Mouse (Mus musculus): ENCODE results near the gene Cracr2b. TPM values are rescaled to one million over a fixed set of nuclear protein-coding genes. Genes with fewer than 3 reads are reported as not detected.

Cracr2b gene
- polyA plus RNA-seq (2015; fragmentation: Nextera tagmentation; extraction: Ambion mirVana): 5.2 and 5.3 TPM in 2 replicates

DNA sequence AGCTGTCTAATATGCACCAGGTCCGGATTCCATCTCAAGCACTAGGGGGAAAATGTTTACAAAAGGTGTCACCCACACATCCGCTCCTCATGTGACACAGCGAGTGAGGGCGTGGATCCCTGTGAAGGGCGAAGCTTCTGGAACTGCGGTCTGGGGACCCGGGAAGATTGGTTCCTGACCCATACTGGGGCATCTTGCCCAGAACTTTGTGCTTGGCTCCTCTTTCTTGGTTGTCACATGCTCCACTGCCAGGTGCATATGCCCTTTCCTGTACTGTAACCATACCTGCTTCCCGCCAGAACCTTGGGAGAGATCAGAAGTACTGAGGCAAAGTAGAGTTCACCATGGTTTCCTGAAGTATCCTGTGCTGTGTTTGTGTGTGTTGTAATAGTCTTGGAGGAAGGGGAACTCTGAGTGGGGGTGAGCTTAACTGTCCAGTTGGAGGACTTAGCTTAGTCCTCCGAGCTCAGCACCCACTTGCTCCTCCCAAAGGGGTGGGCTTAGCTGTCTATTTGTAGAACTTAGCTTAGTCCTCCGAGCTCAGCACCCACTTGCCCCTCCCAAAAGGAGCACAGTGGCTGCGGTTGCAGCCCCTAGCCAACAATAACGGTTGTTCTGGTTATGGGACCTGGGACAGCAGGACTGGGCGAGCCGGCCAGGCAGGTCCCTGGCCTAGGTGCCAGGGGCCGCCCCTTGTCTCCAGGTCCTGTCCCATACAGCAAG, at the start of gene Cracr2b:
Cracr2b (plus strand) TSS at position 704 of the 723 bp plus-strand sequence.
- no peak for ATAC-seq
- 71% methylated on average over 15 of the region's 15 CpGs for WGBS
- Histone ChIP-seq H3K4me3 (replicated peaks; ENCODE audit: low read length) (peak within 1 kb of the TSS; percentile 36), H3K4me1 (replicated peaks; ENCODE audit: control insufficient read depth, insufficient read depth, low read length) (peaks cover 19% of the 10 kb centered on the region), H3K9ac (replicated peaks; ENCODE audit: low read depth, low read length) (peak within 1 kb of the TSS; percentile 38), H3K27me3 (replicated peaks; ENCODE audit: control insufficient read depth, insufficient read depth, low read length) (peaks cover 49% of the 10 kb centered on the region), H3K9me3 (ENCODE audit: control insufficient read depth, low read length) (no peaks in the 10 kb centered on the region), H3K36me3 (ENCODE audit: control insufficient read depth, insufficient read depth) (no peaks in the 10 kb centered on the region), H3K4me2 (ENCODE audit: low read length) (peak within 1 kb of the TSS; percentile 54), H3K27ac (ENCODE audit: low read length) (no peak within 1 kb of the TSS)

- Histone ChIP-seq H3K4me3 (replicated peaks; ENCODE audit: low read length) (no peak overlapping the region), H3K9ac (replicated peaks; ENCODE audit: low read depth, low read length) (no peak overlapping the region), H3K4me2 (ENCODE audit: low read length) (no peak overlapping the region), H3K27ac (ENCODE audit: low read length) (no peak overlapping the region), H3K9me3 (ENCODE audit: control insufficient read depth, low read length) (no peaks in the 10 kb centered on the region), H3K4me1 (replicated peaks; ENCODE audit: control insufficient read depth, insufficient read depth, low read length) (peaks cover 12% of the 10 kb centered on the region), H3K36me3 (ENCODE audit: control insufficient read depth, insufficient read depth) (no peaks in the 10 kb centered on the region; the same call in none of the 2 replicates), H3K27me3 (replicated peaks; ENCODE audit: control insufficient read depth, insufficient read depth, low read length) (no peaks in the 10 kb centered on the region)
- WGBS: 100% methylated on average over 1 of the region's 1 CpGs
- ATAC-seq: no peak
Observed at GRCm38 (mm10) chr7:141411667-141412066, 49.2 kb upstream of the Cracr2b start.

DNA sequence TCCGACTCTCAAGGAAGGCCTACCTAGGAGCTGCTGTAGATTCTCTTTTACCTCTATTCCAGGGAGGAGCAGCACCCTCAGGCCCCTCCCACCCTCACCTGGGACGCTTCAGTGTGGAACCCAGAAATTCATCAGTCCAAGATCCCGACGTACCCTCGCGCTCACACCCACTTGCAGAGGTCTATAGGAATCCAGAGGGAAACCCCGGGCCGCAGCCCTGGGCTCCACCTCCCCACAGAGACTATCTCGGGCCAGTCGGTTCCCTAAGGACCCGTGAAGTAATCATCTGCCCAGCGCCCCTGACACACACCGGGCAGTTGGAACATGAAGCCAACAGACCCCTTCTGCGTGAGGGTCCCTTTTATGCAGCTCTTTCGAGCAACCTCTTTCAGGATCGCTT, 47.6 kb upstream of the Cracr2b start:
- H3K9me3 ChIP-seq (ENCODE audit: control insufficient read depth, low read length): no peaks in the 10 kb centered on the region
- H3K27me3 ChIP-seq (replicated peaks; ENCODE audit: control insufficient read depth, insufficient read depth, low read length): no peaks in the 10 kb centered on the region
- ATAC-seq: no peak; the same call in 1 of the 2 replicates
- no peaks in the 10 kb centered on the region; the same call in 1 of the 2 replicates for H3K36me3 ChIP-seq (ENCODE audit: control insufficient read depth, insufficient read depth)
- H3K27ac ChIP-seq (ENCODE audit: low read length): peak overlapping the region; percentile 76
- peak overlapping the region; percentile 62 for H3K4me2 ChIP-seq (ENCODE audit: low read length)
- H3K4me3 ChIP-seq (replicated peaks; ENCODE audit: low read length): peak overlapping the region; percentile 88
- H3K9ac ChIP-seq (replicated peaks; ENCODE audit: low read depth, low read length): peak overlapping the region; percentile 92
- H3K4me1 ChIP-seq (replicated peaks; ENCODE audit: control insufficient read depth, insufficient read depth, low read length): peaks cover 12% of the 10 kb centered on the region
- WGBS: 1% methylated on average over 16 of the region's 16 CpGs

- no peaks in the 10 kb centered on the region for H3K27me3 ChIP-seq (replicated peaks; ENCODE audit: control insufficient read depth, insufficient read depth, low read length)
- H3K9ac ChIP-seq (replicated peaks; ENCODE audit: low read depth, low read length): peak within 1 kb of the TSS; percentile 92
- no peaks in the 10 kb centered on the region; the same call in 1 of the 2 replicates for H3K36me3 ChIP-seq (ENCODE audit: control insufficient read depth, insufficient read depth)
- peak within 1 kb of the TSS; percentile 77 for H3K4me2 ChIP-seq (ENCODE audit: low read length)
- no peaks in the 10 kb centered on the region for H3K9me3 ChIP-seq (ENCODE audit: control insufficient read depth, low read length)
- H3K27ac ChIP-seq (ENCODE audit: low read length): peak within 1 kb of the TSS; percentile 76
- peak; percentile 83 for ATAC-seq
- WGBS: under 1% methylated on average over 51 of the region's 56 CpGs
- peaks cover 11% of the 10 kb centered on the region for H3K4me1 ChIP-seq (replicated peaks; ENCODE audit: control insufficient read depth, insufficient read depth, low read length)
- H3K4me3 ChIP-seq (replicated peaks; ENCODE audit: low read length): peak within 1 kb of the TSS; percentile 88
Observed at GRCm38 (mm10) chr7:141413809-141414584, 46.9 kb upstream of the Cracr2b start, which contains the start of gene Gatd1. TSS of gene Gatd1 (minus strand) at chr7:141414136.

DNA sequence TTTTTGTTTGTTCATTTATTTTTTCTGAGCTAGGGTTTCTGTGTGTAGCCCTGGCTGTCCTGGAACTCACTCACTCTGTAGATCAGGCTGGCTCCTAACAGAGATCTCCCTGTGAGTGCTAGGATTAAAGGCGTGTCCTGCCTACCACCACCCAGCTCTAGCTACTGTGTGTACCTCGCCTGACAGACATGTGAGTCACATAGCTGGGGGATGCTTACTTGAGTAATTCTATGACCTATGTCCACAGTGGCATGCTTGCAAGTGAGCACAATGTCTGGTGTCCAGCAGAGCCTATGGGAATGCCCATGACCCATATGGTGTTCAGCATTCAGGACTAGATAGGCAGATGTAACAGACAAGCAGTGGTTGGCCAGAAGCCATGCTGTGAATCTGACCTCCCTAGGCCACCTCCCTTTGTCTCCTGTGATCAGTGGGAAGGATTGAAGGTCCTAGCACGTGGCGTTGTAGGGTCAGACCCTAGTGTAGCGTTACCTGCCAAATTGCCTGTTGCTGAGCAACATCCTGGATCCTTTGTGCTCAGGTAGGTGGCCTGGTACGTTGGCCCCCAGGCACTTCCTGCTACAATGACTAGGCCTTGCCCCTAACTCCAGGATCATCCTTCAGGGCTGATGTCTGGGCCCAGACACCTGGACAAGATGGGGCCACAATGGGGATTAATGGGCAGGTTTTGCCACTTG, 44.6 kb upstream of the Cracr2b start:
- Histone ChIP-seq H3K27me3 (replicated peaks; ENCODE audit: control insufficient read depth, insufficient read depth, low read length) (no peaks in the 10 kb centered on the region), H3K9ac (replicated peaks; ENCODE audit: low read depth, low read length) (no peak overlapping the region), H3K9me3 (ENCODE audit: control insufficient read depth, low read length) (no peaks in the 10 kb centered on the region), H3K4me3 (replicated peaks; ENCODE audit: low read length) (no peak overlapping the region), H3K27ac (ENCODE audit: low read length) (no peak overlapping the region), H3K36me3 (ENCODE audit: control insufficient read depth, insufficient read depth) (no peaks in the 10 kb centered on the region), H3K4me2 (ENCODE audit: low read length) (no peak overlapping the region), H3K4me1 (replicated peaks; ENCODE audit: control insufficient read depth, insufficient read depth, low read length) (peaks cover 7% of the 10 kb centered on the region)
- WGBS: 76% methylated on average over 6 of the region's 6 CpGs
- no peak for ATAC-seq

- H3K27me3 ChIP-seq (replicated peaks; ENCODE audit: control insufficient read depth, insufficient read depth, low read length): no peaks in the 10 kb centered on the region
- H3K9ac ChIP-seq (replicated peaks; ENCODE audit: low read depth, low read length): no peak overlapping the region
- no peak overlapping the region for H3K27ac ChIP-seq (ENCODE audit: low read length)
- peaks cover 4% of the 10 kb centered on the region for H3K4me1 ChIP-seq (replicated peaks; ENCODE audit: control insufficient read depth, insufficient read depth, low read length)
- no peak for ATAC-seq
- no peak overlapping the region for H3K4me3 ChIP-seq (replicated peaks; ENCODE audit: low read length)
- H3K36me3 ChIP-seq (ENCODE audit: control insufficient read depth, insufficient read depth): no peaks in the 10 kb centered on the region
- WGBS: 74% methylated on average over 8 of the region's 8 CpGs
- no peaks in the 10 kb centered on the region for H3K9me3 ChIP-seq (ENCODE audit: control insufficient read depth, low read length)
- H3K4me2 ChIP-seq (ENCODE audit: low read length): no peak overlapping the region
Observed at GRCm38 (mm10) chr7:141417731-141418681, 42.9 kb upstream of the Cracr2b start.

DNA sequence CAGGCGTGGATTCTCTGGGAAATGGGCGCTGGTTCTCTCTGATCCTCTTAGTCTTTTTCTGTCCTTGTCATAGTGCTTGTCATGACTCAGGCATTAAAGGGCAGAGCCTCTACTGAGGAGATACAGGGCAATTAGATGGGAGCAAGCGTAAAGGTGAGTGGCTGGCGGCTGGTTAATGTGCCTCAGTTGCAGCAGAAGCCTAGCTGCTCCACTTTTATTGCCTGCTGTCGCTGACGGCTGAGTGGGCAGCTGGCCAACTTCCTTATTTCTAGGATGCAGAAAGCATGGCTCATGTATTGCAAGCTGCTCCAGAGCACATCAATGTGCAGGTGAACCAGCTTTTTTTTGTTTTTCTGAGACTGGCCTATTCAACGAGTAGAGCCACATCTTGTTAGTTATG, 41.9 kb upstream of the Cracr2b start:
- H3K27ac ChIP-seq (ENCODE audit: low read length): no peak overlapping the region
- WGBS: 53% methylated on average over 7 of the region's 7 CpGs
- no peak for ATAC-seq
- H3K27me3 ChIP-seq (replicated peaks; ENCODE audit: control insufficient read depth, insufficient read depth, low read length): no peaks in the 10 kb centered on the region
- no peaks in the 10 kb centered on the region for H3K9me3 ChIP-seq (ENCODE audit: control insufficient read depth, low read length)
- no peaks in the 10 kb centered on the region for H3K36me3 ChIP-seq (ENCODE audit: control insufficient read depth, insufficient read depth)
- H3K4me3 ChIP-seq (replicated peaks; ENCODE audit: low read length): no peak overlapping the region
- no peak overlapping the region for H3K9ac ChIP-seq (replicated peaks; ENCODE audit: low read depth, low read length)
- H3K4me2 ChIP-seq (ENCODE audit: low read length): no peak overlapping the region
- no peaks in the 10 kb centered on the region for H3K4me1 ChIP-seq (replicated peaks; ENCODE audit: control insufficient read depth, insufficient read depth, low read length)

- Histone ChIP-seq H3K9ac (replicated peaks; ENCODE audit: low read depth, low read length) (no peak overlapping the region), H3K27ac (ENCODE audit: low read length) (no peak overlapping the region), H3K4me3 (replicated peaks; ENCODE audit: low read length) (no peak overlapping the region), H3K9me3 (ENCODE audit: control insufficient read depth, low read length) (no peaks in the 10 kb centered on the region), H3K36me3 (ENCODE audit: control insufficient read depth, insufficient read depth) (no peaks in the 10 kb centered on the region), H3K27me3 (replicated peaks; ENCODE audit: control insufficient read depth, insufficient read depth, low read length) (no peaks in the 10 kb centered on the region), H3K4me1 (replicated peaks; ENCODE audit: control insufficient read depth, insufficient read depth, low read length) (no peaks in the 10 kb centered on the region), H3K4me2 (ENCODE audit: low read length) (no peak overlapping the region)
- 87% methylated on average over 9 of the region's 9 CpGs for WGBS
- no peak for ATAC-seq
Observed at GRCm38 (mm10) chr7:141420030-141420702, 40.7 kb upstream of the Cracr2b start.
